Mouse (Mus musculus) lung, embryonic 14.5 days (tissue): ENCODE data around the gene Cobll1. TPM values are rescaled to one million over a fixed set of nuclear protein-coding genes. Genes with fewer than 3 reads are reported as not detected.

Experiments used
- ATAC-seq: fragments of 200-750 bp; cut with Nextera tagmentation; 2 replicates; pipeline ENCODE4 v1.8.0; 2017; ENCODE audit warnings: mild to moderate bottlenecking, moderate TSS enrichment, moderate library complexity; ENCODE audit not compliant: insufficient read depth
- DNase-seq: peaks from one replicate; pipeline ENCODE4 v3.0.0-alpha.2; 2015
- H3K27ac ChIP-seq: fragments of 300-500 bp; sonication (generic); 2 replicates; pipeline ENCODE4 v1.5.1; 2014; ENCODE audit warnings: low read depth, mild to moderate bottlenecking, moderate library complexity
- H3K27me3 ChIP-seq: fragments of 300-500 bp; sonication (generic); 2 replicates; pipeline ENCODE4 v1.6.1; 2014; ENCODE audit warnings: low read length, control low read depth; ENCODE audit not compliant: insufficient read depth
- H3K36me3 ChIP-seq: fragments of 300-500 bp; sonication (generic); 2 replicates; pipeline ENCODE4 v1.6.1; 2014; ENCODE audit warnings: control low read depth; ENCODE audit not compliant: insufficient read depth
- H3K4me1 ChIP-seq: fragments of 300-500 bp; sonication (generic); 2 replicates; pipeline ENCODE4 v1.6.1; 2014; ENCODE audit warnings: antibody characterized with exemption, control low read depth; ENCODE audit not compliant: insufficient read depth
- H3K4me2 ChIP-seq: fragments of 300-500 bp; sonication (generic); 2 replicates; pipeline ENCODE4 v1.6.1; 2014; ENCODE audit warnings: mild to moderate bottlenecking
- H3K4me3 ChIP-seq: fragments of 300-500 bp; sonication (generic); 2 replicates; pipeline ENCODE4 v1.5.1; 2014; ENCODE audit warnings: low read depth, low read length
- H3K9ac ChIP-seq: fragments of 300-500 bp; sonication (generic); 2 replicates; pipeline ENCODE4 v1.6.1; 2014
- H3K9me3 ChIP-seq: fragments of 300-500 bp; sonication (generic); 2 replicates; pipeline ENCODE4 v1.6.1; 2016; ENCODE audit warnings: low read depth, low read length, control low read depth
- CTCF ChIP-seq: IDR thresholded peaks from 2 replicates; pipeline ENCODE4 v1.5.1; 2016; ENCODE audit warnings: antibody characterized with exemption, low read depth
- WGBS: fragments of 180-500 bp; shearing (Covaris S2); extraction: QIAGEN DNeasy Blood & Tissue Kit; methylation state at CpG from one replicate; pipeline ENCODE4 v1.1.7; 2014; 5-methylcytosine and 5-hydroxymethylcytosine counted together
- polyA plus RNA-seq: library from polyadenylated mRNA; unstranded; fragments of >200 nt; fragmentation: Nextera tagmentation; extraction: Ambion mirVana; gene quantifications from 2 replicates; pipeline ENCODE4 v1.2.1, GENCODE M21; 2014

The Cobll1 gene
- polyA plus RNA-seq, 1 experiment from 2014 or later, result 10.7 TPM

- no peak for TF ChIP-seq CTCF
- Histone ChIP-seq H3K4me3 (no peak overlapping the region), H3K9me3 (no peaks in the 10 kb centered on the region), H3K9ac (no peak overlapping the region), H3K36me3 (no peaks in the 10 kb centered on the region), H3K27me3 (no peaks in the 10 kb centered on the region), H3K4me1 (no peaks in the 10 kb centered on the region), H3K4me2 (no peak overlapping the region), H3K27ac (no peak overlapping the region)
- 72% methylated on average over 6 of the region's 6 CpGs for WGBS
- ATAC-seq (no peak), DNase-seq (no peak)
Observed at GRCm38 (mm10) chr2:65256494-65257254, 17.5 kb upstream of the Cobll1 start.

- DNase-seq (no peak), ATAC-seq (no peak)
- H3K4me3 ChIP-seq, result no peak overlapping the region
- WGBS, result 47% methylated on average over 5 of the region's 5 CpGs
- H3K9ac ChIP-seq, result no peak overlapping the region
- H3K27ac ChIP-seq, result no peak overlapping the region
- TF ChIP-seq CTCF, result no peak
- H3K9me3 ChIP-seq, result no peaks in the 10 kb centered on the region
- no peaks in the 10 kb centered on the region for H3K27me3 ChIP-seq
- no peak overlapping the region for H3K4me2 ChIP-seq
- H3K36me3 ChIP-seq, result no peaks in the 10 kb centered on the region
- no peaks in the 10 kb centered on the region for H3K4me1 ChIP-seq
Observed at GRCm38 (mm10) chr2:65250589-65251104, 11.4 kb upstream of the Cobll1 start.

DNA sequence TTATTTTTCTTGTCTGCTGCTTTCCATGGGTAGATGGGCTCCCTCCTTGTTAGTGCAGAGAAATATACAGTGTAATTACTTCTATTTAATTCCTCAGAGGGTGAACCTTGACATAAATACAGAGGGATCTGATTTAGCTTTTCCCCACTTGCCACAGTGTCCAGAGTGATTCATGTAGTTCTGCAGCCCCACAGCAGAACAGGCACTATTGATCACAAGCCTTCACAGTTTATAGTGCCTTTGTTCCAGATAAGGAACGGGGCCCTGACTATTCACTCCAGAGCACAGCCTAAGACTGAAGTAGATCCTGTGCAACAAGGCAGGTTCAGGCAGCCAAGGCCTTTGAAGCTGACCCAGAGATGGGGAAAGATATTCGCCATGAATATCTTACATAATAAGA, 10.4 kb upstream of the Cobll1 start:
- WGBS, result 44% methylated on average over 2 of the region's 2 CpGs
- H3K4me2 ChIP-seq, result no peak overlapping the region
- no peaks in the 10 kb centered on the region for H3K36me3 ChIP-seq
- no peak overlapping the region for H3K9ac ChIP-seq
- no peaks in the 10 kb centered on the region for H3K27me3 ChIP-seq
- no peak for DNase-seq
- no peaks in the 10 kb centered on the region for H3K9me3 ChIP-seq
- no peaks in the 10 kb centered on the region for H3K4me1 ChIP-seq
- ATAC-seq, result no peak
- TF ChIP-seq CTCF, result no peak
- no peak overlapping the region for H3K4me3 ChIP-seq
- H3K27ac ChIP-seq, result no peak overlapping the region

- H3K27ac ChIP-seq, result no peak overlapping the region
- H3K9ac ChIP-seq, result no peak overlapping the region
- no peaks in the 10 kb centered on the region for H3K9me3 ChIP-seq
- no peaks in the 10 kb centered on the region; the same call in 1 of the 2 replicates for H3K27me3 ChIP-seq
- H3K36me3 ChIP-seq, result no peaks in the 10 kb centered on the region
- no peak for TF ChIP-seq CTCF
- H3K4me3 ChIP-seq, result no peak overlapping the region
- 64% methylated on average over 5 of the region's 5 CpGs for WGBS
- ATAC-seq (no peak), DNase-seq (no peak)
- no peaks in the 10 kb centered on the region for H3K4me1 ChIP-seq
- no peak overlapping the region for H3K4me2 ChIP-seq
Observed at GRCm38 (mm10) chr2:65240173-65240745, 1.1 kb upstream of the Cobll1 start.

- no peaks in the 10 kb centered on the region for H3K36me3 ChIP-seq
- peak overlapping the region; percentile 91 for H3K27ac ChIP-seq
- ATAC-seq (peak; percentile 92), DNase-seq (peak; percentile 87)
- no peaks in the 10 kb centered on the region; the same call in 1 of the 2 replicates for H3K27me3 ChIP-seq
- peak overlapping the region; percentile 66 for H3K4me3 ChIP-seq
- TF ChIP-seq CTCF, result no peak
- no peaks in the 10 kb centered on the region for H3K9me3 ChIP-seq
- peak overlapping the region; percentile 89 for H3K4me2 ChIP-seq
- H3K9ac ChIP-seq, result peak overlapping the region; percentile 74
- WGBS, result under 1% methylated on average over 71 of the region's 114 CpGs
- H3K4me1 ChIP-seq, result no peaks in the 10 kb centered on the region
Observed at GRCm38 (mm10) chr2:65238171-65238963, 836 bp downstream of the Cobll1 start.

GRCm38 (mm10) chr2:65237610-65238170, 1.5 kb downstream of the Cobll1 start:
- TF ChIP-seq CTCF, result no peak
- WGBS, result 1% methylated on average over 22 of the region's 22 CpGs
- DNase-seq, result peak; percentile 46

More at GRCm38 (mm10) chr2:65237610-65238170, 1.5 kb downstream of the Cobll1 start:
- peak overlapping the region; percentile 74 for H3K9ac ChIP-seq
- H3K36me3 ChIP-seq, result no peaks in the 10 kb centered on the region
- ATAC-seq, result peak; percentile 15
- peak overlapping the region; percentile 89 for H3K4me2 ChIP-seq
- peak overlapping the region; percentile 91 for H3K27ac ChIP-seq
- no peaks in the 10 kb centered on the region; the same call in 1 of the 2 replicates for H3K27me3 ChIP-seq
- H3K4me1 ChIP-seq, result no peaks in the 10 kb centered on the region
- no peaks in the 10 kb centered on the region for H3K9me3 ChIP-seq
- peak overlapping the region; percentile 66 for H3K4me3 ChIP-seq
